Mouse (Mus musculus) intestine, embryonic 15.5 days (tissue): ENCODE results near the gene Ankrd44. TPM values are rescaled to one million over a fixed set of nuclear protein-coding genes. Genes with fewer than 3 reads are reported as not detected.
A peak's percentile ranks its signal among the peaks of the same experiment; 100 is the strongest.

Source experiments
- ATAC-seq: fragments of 200-750 bp; cut with Nextera tagmentation; 2 replicates; pipeline ENCODE4 v1.8.0; 2017; ENCODE audit warnings: moderate TSS enrichment, moderate library complexity
- H3K27ac ChIP-seq: fragments of 300-500 bp; sonication (generic); 2 replicates; pipeline ENCODE4 v1.5.1; 2015; ENCODE audit warnings: mild to moderate bottlenecking, inconsistent platforms
- H3K27me3 ChIP-seq: fragments of 300-500 bp; sonication (generic); replicated peaks from 2 replicates; pipeline ENCODE4 v1.6.1; 2015; ENCODE audit warnings: inconsistent platforms
- H3K36me3 ChIP-seq: fragments of 300-500 bp; sonication (generic); 2 replicates; pipeline ENCODE4 v1.6.1; 2015; ENCODE audit warnings: inconsistent platforms
- H3K4me1 ChIP-seq: fragments of 300-500 bp; sonication (generic); replicated peaks from 2 replicates; pipeline ENCODE4 v1.6.1; 2015; ENCODE audit warnings: inconsistent platforms
- H3K4me2 ChIP-seq: fragments of 300-500 bp; sonication (generic); replicated peaks from 2 replicates; pipeline ENCODE4 v1.6.1; 2015; ENCODE audit warnings: mild to moderate bottlenecking, inconsistent platforms
- H3K4me3 ChIP-seq: fragments of 300-500 bp; sonication (generic); replicated peaks from 2 replicates; pipeline ENCODE4 v1.5.1; 2015; ENCODE audit warnings: inconsistent platforms
- H3K9ac ChIP-seq: fragments of 300-500 bp; sonication (generic); 2 replicates; pipeline ENCODE4 v1.6.1; 2015; ENCODE audit warnings: inconsistent platforms
- H3K9me3 ChIP-seq: fragments of 300-500 bp; sonication (generic); 2 replicates; pipeline ENCODE4 v1.6.1; 2016; ENCODE audit warnings: inconsistent platforms
- WGBS: fragments of 180-500 bp; shearing (Covaris S2); methylation state at CpG from one replicate; pipeline ENCODE4 v1.1.7; 2015; 5-methylcytosine and 5-hydroxymethylcytosine counted together
- polyA plus RNA-seq: library from polyadenylated mRNA; unstranded; fragments of >200 nt; fragmentation: Nextera tagmentation; extraction: Ambion mirVana; gene quantifications from 2 replicates; pipeline ENCODE4 v1.2.1, GENCODE M21; 2015

Gene Ankrd44
- polyA plus RNA-seq, 1 experiment from 2014 or later: 7.4 TPM

GRCm38 (mm10) chr1:54914387-54914786, 11.8 kb downstream of the Ankrd44 start:
- Histone ChIP-seq H3K9me3 (no peaks in the 10 kb centered on the region), H3K4me1 (peaks cover 11% of the 10 kb centered on the region), H3K27me3 (no peaks in the 10 kb centered on the region), H3K4me2 (peak overlapping the region; percentile 37), H3K4me3 (no peak overlapping the region), H3K27ac (no peak overlapping the region), H3K36me3 (no peaks in the 10 kb centered on the region), H3K9ac (no peak overlapping the region)
- peak; percentile 51; the same call in 1 of the 2 replicates for ATAC-seq
- WGBS: 16% methylated on average over 9 of the region's 9 CpGs

- Histone ChIP-seq H3K27me3 (no peaks in the 10 kb centered on the region), H3K4me3 (no peak overlapping the region), H3K4me2 (no peak overlapping the region), H3K4me1 (peaks cover 11% of the 10 kb centered on the region), H3K36me3 (no peaks in the 10 kb centered on the region), H3K9ac (no peak overlapping the region), H3K27ac (no peak overlapping the region), H3K9me3 (no peaks in the 10 kb centered on the region)
- no peak for ATAC-seq
- WGBS: 93% methylated on average over 3 of the region's 3 CpGs
Observed at GRCm38 (mm10) chr1:54913379-54913873, 12.8 kb downstream of the Ankrd44 start.

- Histone ChIP-seq H3K36me3 (no peaks in the 10 kb centered on the region), H3K27me3 (no peaks in the 10 kb centered on the region), H3K4me2 (no peak overlapping the region), H3K9ac (no peak overlapping the region), H3K4me3 (no peak overlapping the region), H3K9me3 (no peaks in the 10 kb centered on the region), H3K4me1 (peaks cover 11% of the 10 kb centered on the region), H3K27ac (no peak overlapping the region)
- ATAC-seq: no peak
Observed at GRCm38 (mm10) chr1:54913063-54913335, 13.2 kb downstream of the Ankrd44 start.

GRCm38 (mm10) chr1:54912290-54913062, 13.7 kb downstream of the Ankrd44 start:
- Histone ChIP-seq H3K27me3 (no peaks in the 10 kb centered on the region), H3K27ac (no peak overlapping the region), H3K9me3 (no peaks in the 10 kb centered on the region), H3K4me2 (no peak overlapping the region), H3K4me1 (peaks cover 11% of the 10 kb centered on the region), H3K9ac (no peak overlapping the region), H3K36me3 (no peaks in the 10 kb centered on the region), H3K4me3 (no peak overlapping the region)
- 61% methylated on average over 7 of the region's 7 CpGs for WGBS
- peak; percentile 35; the same call in 1 of the 2 replicates for ATAC-seq

GRCm38 (mm10) chr1:54911256-54911610, 15.0 kb downstream of the Ankrd44 start:
- Histone ChIP-seq H3K4me2 (no peak overlapping the region), H3K9me3 (no peaks in the 10 kb centered on the region), H3K27ac (no peak overlapping the region), H3K9ac (no peak overlapping the region), H3K4me1 (peaks cover 13% of the 10 kb centered on the region), H3K36me3 (no peaks in the 10 kb centered on the region), H3K4me3 (no peak overlapping the region), H3K27me3 (no peaks in the 10 kb centered on the region)
- WGBS: 91% methylated on average over 1 of the region's 1 CpGs
- ATAC-seq: no peak

- 76% methylated on average over 5 of the region's 5 CpGs for WGBS
Observed at GRCm38 (mm10) chr1:54910489-54911255, 15.5 kb downstream of the Ankrd44 start.

GRCm38 (mm10) chr1:54908786-54909185, 17.4 kb downstream of the Ankrd44 start:
- no peak for ATAC-seq
- no peak overlapping the region for H3K9ac ChIP-seq
- 31% methylated on average over 3 of the region's 3 CpGs for WGBS
- H3K4me3 ChIP-seq: no peak overlapping the region
- H3K27ac ChIP-seq: no peak overlapping the region
- H3K4me2 ChIP-seq: no peak overlapping the region
- peaks cover 8% of the 10 kb centered on the region for H3K4me1 ChIP-seq
- no peaks in the 10 kb centered on the region for H3K9me3 ChIP-seq
- H3K36me3 ChIP-seq: no peaks in the 10 kb centered on the region
- no peaks in the 10 kb centered on the region for H3K27me3 ChIP-seq

More at GRCm38 (mm10) chr1:54910489-54911255, 15.5 kb downstream of the Ankrd44 start:
- Histone ChIP-seq H3K4me3 (no peak overlapping the region), H3K9ac (no peak overlapping the region), H3K4me2 (no peak overlapping the region), H3K4me1 (peaks cover 11% of the 10 kb centered on the region), H3K9me3 (no peaks in the 10 kb centered on the region), H3K27ac (no peak overlapping the region), H3K36me3 (no peaks in the 10 kb centered on the region), H3K27me3 (no peaks in the 10 kb centered on the region)
- ATAC-seq: no peak

GRCm38 (mm10) chr1:54907066-54907639, 19.0 kb downstream of the Ankrd44 start:
- Histone ChIP-seq H3K4me3 (no peak overlapping the region), H3K4me2 (no peak overlapping the region), H3K27me3 (no peaks in the 10 kb centered on the region), H3K9me3 (no peaks in the 10 kb centered on the region), H3K9ac (no peak overlapping the region), H3K36me3 (no peaks in the 10 kb centered on the region), H3K27ac (no peak overlapping the region), H3K4me1 (peaks cover 3% of the 10 kb centered on the region)
- ATAC-seq: no peak
- 66% methylated on average over 15 of the region's 15 CpGs for WGBS

GRCm38 (mm10) chr1:54906322-54906721, 19.9 kb downstream of the Ankrd44 start:
- no peak for ATAC-seq
- 88% methylated on average over 8 of the region's 8 CpGs for WGBS
- no peak overlapping the region for H3K27ac ChIP-seq
- no peaks in the 10 kb centered on the region for H3K9me3 ChIP-seq
- no peak overlapping the region for H3K4me2 ChIP-seq
- H3K4me3 ChIP-seq: no peak overlapping the region
- no peaks in the 10 kb centered on the region for H3K36me3 ChIP-seq
- H3K4me1 ChIP-seq: peaks cover 3% of the 10 kb centered on the region; the same call in 1 of the 2 replicates
- H3K9ac ChIP-seq: no peak overlapping the region
- no peaks in the 10 kb centered on the region for H3K27me3 ChIP-seq

- peak; percentile 69 for ATAC-seq
- H3K36me3 ChIP-seq: no peaks in the 10 kb centered on the region
- H3K9ac ChIP-seq: no peak overlapping the region
- H3K9me3 ChIP-seq: no peaks in the 10 kb centered on the region
- H3K4me3 ChIP-seq: no peak overlapping the region
- peaks cover 3% of the 10 kb centered on the region; the same call in 1 of the 2 replicates for H3K4me1 ChIP-seq
- H3K4me2 ChIP-seq: no peak overlapping the region
- H3K27me3 ChIP-seq: no peaks in the 10 kb centered on the region
- 40% methylated on average over 7 of the region's 7 CpGs for WGBS
- H3K27ac ChIP-seq: no peak overlapping the region
Observed at GRCm38 (mm10) chr1:54905632-54906031, 20.6 kb downstream of the Ankrd44 start.

- Histone ChIP-seq H3K4me1 (peaks cover 4% of the 10 kb centered on the region; the same call in 1 of the 2 replicates), H3K27ac (no peak overlapping the region), H3K4me2 (no peak overlapping the region), H3K9me3 (no peaks in the 10 kb centered on the region), H3K36me3 (no peaks in the 10 kb centered on the region), H3K4me3 (no peak overlapping the region), H3K9ac (no peak overlapping the region), H3K27me3 (no peaks in the 10 kb centered on the region)
- WGBS: 90% methylated on average over 2 of the region's 2 CpGs
- ATAC-seq: no peak
Observed at GRCm38 (mm10) chr1:54904165-54904564, 22.0 kb downstream of the Ankrd44 start.

GRCm38 (mm10) chr1:54902689-54903246, 23.4 kb downstream of the Ankrd44 start:
- H3K36me3 ChIP-seq: no peaks in the 10 kb centered on the region
- ATAC-seq: no peak
- no peak overlapping the region for H3K9ac ChIP-seq
- H3K4me1 ChIP-seq: peaks cover 8% of the 10 kb centered on the region; the same call in 1 of the 2 replicates
- 93% methylated on average over 12 of the region's 12 CpGs for WGBS
- H3K4me2 ChIP-seq: no peak overlapping the region
- H3K27ac ChIP-seq: no peak overlapping the region
- no peaks in the 10 kb centered on the region for H3K9me3 ChIP-seq
- H3K4me3 ChIP-seq: no peak overlapping the region
- no peaks in the 10 kb centered on the region for H3K27me3 ChIP-seq
